Mouse (Mus musculus): Measurements from ENCODE around the gene Ncor2.
A peak's percentile ranks its signal among the peaks of the same experiment; 100 is the strongest.

DNA sequence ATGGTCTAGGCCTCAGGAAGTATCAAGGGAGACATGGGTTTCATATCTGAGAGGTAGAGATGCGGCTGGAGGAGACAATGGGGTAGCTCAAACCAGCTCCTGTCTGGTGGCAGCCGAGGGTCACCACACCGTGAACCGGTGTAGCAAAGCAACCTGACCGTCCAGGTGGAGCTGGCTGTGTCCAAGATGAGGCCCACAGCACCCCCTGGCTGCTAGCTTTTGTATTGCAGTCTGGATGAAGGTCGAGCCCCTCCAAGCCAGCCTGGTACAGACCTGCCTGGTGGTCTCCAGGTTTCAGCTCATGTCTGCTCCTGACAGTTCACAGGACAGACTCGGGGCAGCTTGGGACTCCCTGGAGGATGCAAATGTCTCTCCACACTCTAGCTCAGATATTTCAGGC, 164.5 kb downstream of the Ncor2 start:
- TF ChIP-seq POLR2A (IDR thresholded peaks at IDR 0.05; ENCODE audit: control insufficient read depth, extremely low read depth, insufficient read depth, low read length, poor library complexity) (no peak), CTCF (IDR thresholded peaks at IDR 0.05; ENCODE audit: borderline replicate concordance, control insufficient read depth, extremely low read depth, insufficient read depth, low read length, poor library complexity) (peak; percentile 83)

Data from thymus, adult 2 months (tissue).